Mouse (Mus musculus) kidney, adult 2 months (tissue): ENCODE results near the gene Sim2.

ENCODE experiments used
- CTCF ChIP-seq: fragments of 200-500 bp; conservative IDR thresholded peaks from 2 replicates; pipeline ENCODE4 v1.5.1; 2011; ENCODE audit warnings: low read depth, mild to moderate bottlenecking, control low read depth, low read length, moderate library complexity, mixed read lengths; ENCODE audit not compliant: insufficient read depth, insufficient read length
- POLR2A ChIP-seq: fragments of 200-500 bp; IDR thresholded peaks from one replicate; pipeline ENCODE4 v1.6.1; 2011; ENCODE audit warnings: low read depth, low read length, control low read depth

DNA sequence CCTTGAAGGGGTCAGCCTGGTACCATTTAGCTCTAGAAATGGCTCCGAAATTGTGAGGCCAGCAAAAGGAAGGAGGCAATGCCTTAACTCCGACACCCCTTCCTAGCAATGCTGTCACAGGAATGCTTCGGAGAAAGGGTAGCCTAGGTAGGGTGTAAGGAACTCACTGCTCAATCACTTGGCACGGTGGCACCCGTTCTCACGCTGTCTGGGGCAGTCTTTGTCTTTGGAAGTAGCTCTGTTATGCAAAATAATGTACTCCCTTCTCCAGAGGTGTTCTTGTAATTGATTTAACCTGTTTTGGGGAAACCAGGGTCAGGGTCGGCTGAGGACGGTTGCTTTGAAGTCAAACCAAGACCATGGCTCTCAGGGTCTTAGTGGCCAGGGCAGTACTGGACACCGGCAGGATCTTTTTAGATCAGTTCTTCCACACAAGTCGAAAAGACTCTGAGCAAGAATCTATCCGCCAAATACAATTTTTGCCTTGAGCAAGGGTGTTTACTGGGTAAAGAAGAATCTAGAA is 3.6 kb downstream of the Sim2 start:
- TF ChIP-seq POLR2A (no peak), CTCF (no peak)
